Mouse (Mus musculus) kidney, embryonic 14.5 days (tissue): ENCODE data around the gene C2cd5. TPM values are rescaled to one million over a fixed set of nuclear protein-coding genes. Genes with fewer than 3 reads are reported as not detected.
A peak's percentile ranks its signal among the peaks of the same experiment; 100 is the strongest.

Source experiments
- ATAC-seq: fragments of 200-750 bp; cut with Nextera tagmentation; 2 replicates; pipeline ENCODE4 v1.8.0; 2017; ENCODE audit warnings: moderate number of reproducible peaks, mild to moderate bottlenecking, moderate TSS enrichment, moderate library complexity; ENCODE audit not compliant: low FRiP score, low TSS enrichment
- H3K27ac ChIP-seq: fragments of 300-500 bp; sonication (generic); 2 replicates; pipeline ENCODE4 v1.5.1; 2014; ENCODE audit warnings: low read depth, mild to moderate bottlenecking, low read length, moderate library complexity, mixed read lengths
- H3K27me3 ChIP-seq: fragments of 300-500 bp; sonication (generic); 2 replicates; pipeline ENCODE4 v1.6.1; 2014; ENCODE audit warnings: mild to moderate bottlenecking, low read length; ENCODE audit not compliant: control insufficient read depth, insufficient read depth
- H3K36me3 ChIP-seq: fragments of 300-500 bp; sonication (generic); 2 replicates; pipeline ENCODE4 v1.6.1; 2014; ENCODE audit warnings: low read length, mixed read lengths; ENCODE audit not compliant: control insufficient read depth, insufficient read depth
- H3K4me1 ChIP-seq: fragments of 300-500 bp; sonication (generic); 2 replicates; pipeline ENCODE4 v1.6.1; 2014; ENCODE audit warnings: low read length, mixed read lengths; ENCODE audit not compliant: control insufficient read depth, insufficient read depth
- H3K4me2 ChIP-seq: fragments of 300-500 bp; sonication (generic); replicated peaks from 2 replicates; pipeline ENCODE4 v1.6.1; 2014; ENCODE audit warnings: low read depth, mild to moderate bottlenecking, low read length
- H3K4me3 ChIP-seq: fragments of 300-500 bp; sonication (generic); 2 replicates; pipeline ENCODE4 v1.5.1; 2014; ENCODE audit warnings: mild to moderate bottlenecking, low read length
- H3K9ac ChIP-seq: fragments of 300-500 bp; sonication (generic); 2 replicates; pipeline ENCODE4 v1.6.1; 2014; ENCODE audit warnings: low read depth, mild to moderate bottlenecking, low read length, moderate library complexity
- H3K9me3 ChIP-seq: fragments of 300-500 bp; sonication (generic); 2 replicates; pipeline ENCODE4 v1.6.1; 2016; ENCODE audit warnings: low read length; ENCODE audit not compliant: control insufficient read depth
- WGBS: fragments of 180-500 bp; shearing (Covaris S2); extraction: QIAGEN DNeasy Blood & Tissue Kit; methylation state at CpG from one replicate; pipeline ENCODE4 v1.1.7; 2014; 5-methylcytosine and 5-hydroxymethylcytosine counted together
- polyA plus RNA-seq: library from polyadenylated mRNA; unstranded; fragments of >200 nt; fragmentation: Nextera tagmentation; extraction: Ambion mirVana; gene quantifications from 2 replicates; pipeline ENCODE4 v1.2.1, GENCODE M21; 2014

C2cd5 gene
- polyA plus RNA-seq, 1 experiment from 2014 or later = 34.5 TPM

DNA sequence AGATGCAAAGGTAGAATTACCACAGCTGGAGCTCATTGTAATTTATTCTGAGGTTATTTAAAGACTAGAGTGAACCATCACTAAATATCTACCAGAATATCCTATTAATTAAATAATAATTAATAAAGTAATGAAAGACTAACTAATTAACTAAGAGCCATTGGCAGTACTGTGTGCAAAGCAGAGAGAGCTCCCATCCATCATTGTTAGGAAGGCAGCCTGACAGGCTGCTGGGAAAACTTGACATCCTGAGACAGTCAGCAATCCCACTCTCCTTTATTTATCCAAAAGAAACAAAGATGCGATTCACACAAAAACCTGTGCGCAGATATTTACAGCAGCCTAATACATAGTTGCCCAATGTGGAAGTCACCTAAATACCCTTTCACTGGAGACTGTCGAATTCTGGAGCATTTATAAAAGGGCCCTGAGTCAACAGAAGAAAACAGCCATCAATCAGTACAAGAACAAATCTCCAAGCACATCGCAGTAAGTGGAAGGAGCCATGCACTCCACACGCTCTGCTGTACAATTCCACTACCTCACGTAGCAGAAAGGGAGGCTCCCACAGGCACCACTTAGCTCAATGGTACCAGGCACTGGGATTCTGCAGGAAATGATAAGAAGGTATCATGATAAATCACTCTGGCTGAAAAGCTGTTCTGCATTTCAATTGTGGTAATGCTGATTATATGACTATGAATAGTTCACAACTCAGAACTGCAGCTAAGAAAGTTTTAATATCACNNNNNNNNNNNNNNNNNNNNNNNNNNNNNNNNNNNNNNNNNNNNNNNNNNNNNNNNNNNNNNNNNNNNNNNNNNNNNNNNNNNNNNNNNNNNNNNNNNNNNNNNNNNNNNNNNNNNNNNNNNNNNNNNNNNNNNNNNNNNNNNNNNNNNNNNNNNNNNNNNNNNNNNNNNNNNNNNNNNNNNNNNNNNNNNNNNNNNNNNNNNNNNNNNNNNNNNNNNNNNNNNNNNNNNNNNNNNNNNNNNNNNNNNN is 120.0 kb downstream of the C2cd5 start:
- peaks cover 5% of the 10 kb centered on the region for H3K4me1 ChIP-seq
- no peaks in the 10 kb centered on the region for H3K36me3 ChIP-seq
- H3K9me3 ChIP-seq = no peaks in the 10 kb centered on the region
- no peak overlapping the region for H3K4me3 ChIP-seq
- peak overlapping the region; percentile 38; the same call in 1 of the 2 replicates for H3K27ac ChIP-seq
- no peak; the same call in 1 of the 2 replicates for ATAC-seq
- H3K27me3 ChIP-seq = no peaks in the 10 kb centered on the region
- 32% methylated on average over 6 of the region's 6 CpGs for WGBS
- no peak overlapping the region for H3K4me2 ChIP-seq
- H3K9ac ChIP-seq = no peak overlapping the region

DNA sequence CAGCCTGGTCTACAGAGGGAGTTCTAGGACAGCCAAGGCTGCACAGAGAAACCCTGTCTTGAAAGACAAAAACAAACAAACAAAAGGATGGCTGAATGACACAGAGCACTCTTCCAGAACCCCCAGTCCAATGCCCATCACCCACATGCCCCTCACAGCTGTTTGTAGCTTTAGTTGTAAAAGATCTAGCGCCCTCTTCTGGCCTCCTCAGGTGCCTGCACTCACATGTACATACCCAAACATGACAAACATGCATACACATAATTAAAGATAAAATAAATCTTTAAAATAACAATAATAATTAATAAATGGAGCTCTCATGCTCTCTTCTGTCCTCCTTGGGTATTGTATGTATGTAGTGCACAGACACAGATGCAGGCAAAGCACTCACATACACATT is 122.7 kb downstream of the C2cd5 start:
- 53% methylated on average over 1 of the region's 1 CpGs for WGBS
- H3K27me3 ChIP-seq = no peaks in the 10 kb centered on the region

DNA sequence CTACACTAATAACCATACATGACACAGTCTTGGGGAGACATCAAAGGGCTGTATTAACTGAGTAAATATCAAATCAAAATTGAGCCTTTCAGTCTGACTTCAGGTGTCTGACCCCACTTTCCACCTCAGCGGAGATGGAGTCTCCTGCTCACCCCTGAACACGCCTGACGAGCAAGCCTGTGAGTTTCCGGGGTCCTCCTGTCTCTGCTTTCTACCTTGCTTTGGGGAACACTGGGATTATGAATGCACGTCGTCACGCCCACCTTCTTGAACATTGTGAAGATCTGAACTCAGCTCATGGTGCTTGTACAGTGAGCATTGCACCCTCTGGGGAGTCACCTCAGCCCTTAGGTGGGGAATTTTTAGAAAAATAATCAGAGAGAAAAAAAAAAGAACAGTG is 126.7 kb downstream of the C2cd5 start:
- no peak for ATAC-seq
- H3K9me3 ChIP-seq = no peaks in the 10 kb centered on the region
- H3K9ac ChIP-seq = no peak overlapping the region
- H3K4me3 ChIP-seq = no peak overlapping the region
- H3K27ac ChIP-seq = no peak overlapping the region
- WGBS = 85% methylated on average over 7 of the region's 7 CpGs
- no peak overlapping the region for H3K4me2 ChIP-seq
- no peaks in the 10 kb centered on the region for H3K4me1 ChIP-seq
- no peaks in the 10 kb centered on the region for H3K36me3 ChIP-seq
- H3K27me3 ChIP-seq = no peaks in the 10 kb centered on the region

More for the DNA sequence above, 122.7 kb downstream of the C2cd5 start:
- Histone ChIP-seq H3K27ac (no peak overlapping the region), H3K9ac (no peak overlapping the region), H3K4me2 (no peak overlapping the region), H3K4me3 (no peak overlapping the region), H3K36me3 (no peaks in the 10 kb centered on the region), H3K9me3 (no peaks in the 10 kb centered on the region), H3K4me1 (peaks cover 5% of the 10 kb centered on the region)
- ATAC-seq = no peak

DNA sequence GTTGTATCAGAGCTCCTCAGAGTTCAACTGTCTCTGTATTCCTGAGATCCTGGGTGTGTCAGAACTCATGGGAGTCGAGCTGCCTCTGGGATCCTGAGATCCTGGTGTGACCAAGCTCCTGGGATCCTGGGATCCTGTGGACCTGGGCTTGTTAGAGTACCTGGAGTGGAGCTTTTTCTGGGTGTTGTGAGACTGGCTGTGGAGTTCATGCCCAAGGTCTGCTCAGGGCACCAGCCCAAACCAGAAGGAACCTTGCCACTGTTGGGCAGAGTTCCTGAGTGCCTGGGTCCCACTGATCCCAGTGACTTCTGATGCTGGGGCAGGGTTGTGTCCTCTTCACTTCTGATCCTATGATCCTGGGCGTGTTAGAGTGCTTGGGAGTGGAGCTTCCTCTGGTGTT is 127.7 kb downstream of the C2cd5 start:
- Histone ChIP-seq H3K27ac (no peak overlapping the region), H3K4me1 (no peaks in the 10 kb centered on the region), H3K36me3 (no peaks in the 10 kb centered on the region), H3K4me2 (no peak overlapping the region), H3K4me3 (no peak overlapping the region), H3K9ac (no peak overlapping the region), H3K27me3 (no peaks in the 10 kb centered on the region), H3K9me3 (no peaks in the 10 kb centered on the region)
- no peak for ATAC-seq
- WGBS = 67% methylated on average over 2 of the region's 2 CpGs

DNA sequence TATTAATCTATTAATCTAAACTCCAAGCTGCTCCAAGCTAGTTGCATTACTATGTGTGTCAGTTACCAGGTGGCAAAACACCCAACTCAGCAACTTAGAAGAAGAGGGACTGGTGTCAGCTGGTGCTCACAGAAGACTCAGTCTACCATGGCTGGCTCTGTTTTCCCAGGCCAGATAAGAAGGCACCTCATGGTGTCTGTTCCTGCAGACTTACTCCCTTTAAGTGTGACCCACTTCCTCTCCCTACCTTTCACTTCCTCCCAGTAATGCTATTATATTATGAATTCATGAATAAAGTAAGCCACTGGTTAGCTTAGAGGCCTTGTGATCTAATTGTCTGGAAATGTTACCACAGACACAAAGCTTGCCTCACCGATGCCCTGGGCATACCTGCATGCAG is 132.5 kb downstream of the C2cd5 start:
- 87% methylated on average over 1 of the region's 1 CpGs for WGBS
- peaks cover 11% of the 10 kb centered on the region for H3K27me3 ChIP-seq
- H3K27ac ChIP-seq = no peak overlapping the region
- no peaks in the 10 kb centered on the region for H3K36me3 ChIP-seq
- H3K4me1 ChIP-seq = no peaks in the 10 kb centered on the region
- no peak overlapping the region for H3K4me2 ChIP-seq
- no peaks in the 10 kb centered on the region for H3K9me3 ChIP-seq
- no peak overlapping the region for H3K9ac ChIP-seq
- ATAC-seq = no peak
- no peak overlapping the region for H3K4me3 ChIP-seq

DNA sequence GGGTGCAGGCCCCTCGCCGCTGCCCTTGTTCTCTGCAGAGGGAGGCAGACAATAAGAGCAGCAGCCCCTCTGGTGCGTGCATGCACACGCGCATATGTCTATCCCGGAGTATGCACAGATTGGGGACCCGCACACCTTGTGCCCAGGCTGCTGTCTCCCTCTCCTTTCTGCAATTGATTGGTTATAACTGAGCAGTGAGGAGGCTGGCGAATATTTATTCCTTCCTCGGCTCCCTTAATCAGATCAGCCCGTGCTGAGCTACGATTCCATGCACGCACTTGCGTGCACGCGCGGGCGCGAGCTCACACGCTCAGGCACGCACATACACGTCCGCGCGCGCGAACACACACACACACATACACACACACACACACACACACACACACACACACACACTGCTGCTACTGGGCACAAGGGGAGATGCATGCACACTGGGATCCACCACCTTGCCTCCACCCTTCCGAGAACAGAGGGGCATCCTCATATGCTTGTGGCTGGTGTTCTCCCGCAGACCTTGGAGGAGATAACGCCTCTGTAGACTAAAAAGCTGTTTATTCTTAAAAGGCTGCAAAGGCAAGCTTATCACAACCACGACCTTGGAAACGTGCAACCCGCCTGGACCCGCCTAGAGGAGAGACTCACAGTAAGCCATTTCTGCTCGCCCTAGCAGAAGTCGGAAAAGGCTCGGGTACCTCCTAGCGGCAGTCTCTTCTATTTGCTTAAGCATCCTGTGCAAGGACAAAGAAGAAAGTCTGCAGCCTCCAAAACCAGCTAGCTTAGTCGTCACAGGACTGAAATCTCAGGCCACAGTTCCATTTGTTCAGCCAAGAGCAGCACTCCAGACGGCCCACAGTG is 135.2 kb downstream of the C2cd5 start:
- H3K9me3 ChIP-seq = no peaks in the 10 kb centered on the region
- peak overlapping the region; percentile 68 for H3K9ac ChIP-seq
- H3K4me1 ChIP-seq = no peaks in the 10 kb centered on the region
- peaks cover 12% of the 10 kb centered on the region for H3K27me3 ChIP-seq
- ATAC-seq = peak; percentile 88
- H3K4me3 ChIP-seq = peak overlapping the region; percentile 54
- no peaks in the 10 kb centered on the region for H3K36me3 ChIP-seq
- H3K4me2 ChIP-seq = peak overlapping the region; percentile 94
- H3K27ac ChIP-seq = peak overlapping the region; percentile 71; the same call in 1 of the 2 replicates
- WGBS = under 1% methylated on average over 39 of the region's 39 CpGs

DNA sequence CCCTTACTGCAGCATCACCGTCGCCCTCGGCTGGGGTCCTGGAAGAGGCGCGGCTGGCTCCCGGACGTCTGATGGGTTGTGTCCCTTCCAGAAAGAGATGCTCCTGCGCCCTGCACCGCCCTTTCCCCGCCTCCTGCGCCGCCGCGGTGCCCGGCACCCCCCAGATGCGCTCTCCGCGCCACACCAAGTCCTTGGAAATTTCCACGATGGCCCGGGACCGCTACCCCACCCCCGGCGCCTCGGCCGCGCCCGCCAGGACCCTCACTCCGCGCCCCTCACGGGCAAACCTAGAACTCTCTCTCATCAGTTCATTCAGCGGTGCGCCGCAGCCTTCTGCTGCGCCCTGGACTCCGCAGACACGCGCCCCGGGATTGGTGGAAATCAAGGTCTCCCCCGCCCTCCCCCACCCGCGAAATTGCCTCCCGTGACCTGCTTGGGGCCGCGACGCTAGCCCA is 135.8 kb downstream of the C2cd5 start, which contains the start of gene St8sia1:
TSS of gene St8sia1 (minus strand) at position 377 of the 455 bp plus-strand sequence.
- WGBS = under 1% methylated on average over 45 of the region's 45 CpGs
- Histone ChIP-seq H3K9me3 (no peaks in the 10 kb centered on the region), H3K27ac (peak within 1 kb of the TSS; percentile 71; the same call in 1 of the 2 replicates), H3K4me3 (peak within 1 kb of the TSS; percentile 54), H3K4me1 (no peaks in the 10 kb centered on the region), H3K9ac (peak within 1 kb of the TSS; percentile 68), H3K36me3 (no peaks in the 10 kb centered on the region), H3K4me2 (peak within 1 kb of the TSS; percentile 94), H3K27me3 (peaks cover 12% of the 10 kb centered on the region)
- peak; percentile 66 for ATAC-seq

DNA sequence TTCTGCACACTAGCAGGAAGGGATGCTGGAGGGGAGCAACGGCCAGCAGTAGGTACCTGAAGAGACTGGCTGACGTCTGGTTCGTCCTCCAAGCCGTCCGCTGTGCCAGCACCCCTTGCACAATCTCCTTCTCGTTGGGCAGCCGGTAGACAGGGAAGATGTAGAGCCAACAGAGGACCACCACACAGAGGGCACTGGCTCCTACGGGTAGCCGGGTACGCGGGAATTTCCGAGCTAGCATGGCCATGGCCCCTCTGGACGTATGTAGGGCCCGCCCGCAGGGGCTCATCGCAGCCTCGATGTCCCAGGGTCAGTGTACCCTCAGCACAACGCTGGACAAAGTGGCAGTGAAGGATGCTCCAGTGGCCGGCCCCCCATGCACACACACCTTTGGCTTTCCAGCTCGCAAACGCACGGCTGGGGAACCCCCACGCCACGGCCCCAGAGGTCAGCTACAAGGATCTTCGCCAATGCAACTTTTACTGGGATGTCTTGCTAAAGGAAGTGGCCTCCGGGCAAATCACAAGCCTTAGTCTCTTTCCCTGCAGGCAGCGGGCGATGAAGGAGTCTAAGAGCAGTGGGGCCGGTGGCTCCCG is 136.4 kb downstream of the C2cd5 start:
- H3K27ac ChIP-seq = no peak overlapping the region
- H3K4me3 ChIP-seq = peak overlapping the region; percentile 54
- H3K9ac ChIP-seq = peak overlapping the region; percentile 68
- ATAC-seq = peak; percentile 38; the same call in 1 of the 2 replicates
- no peaks in the 10 kb centered on the region for H3K9me3 ChIP-seq
- H3K4me2 ChIP-seq = peak overlapping the region; percentile 94
- peaks cover 12% of the 10 kb centered on the region for H3K27me3 ChIP-seq
- WGBS = 28% methylated on average over 30 of the region's 30 CpGs
- H3K36me3 ChIP-seq = no peaks in the 10 kb centered on the region
- H3K4me1 ChIP-seq = no peaks in the 10 kb centered on the region
